Mouse (Mus musculus) hindbrain, embryonic 12.5 days (tissue): ENCODE data around the gene Ntng1. TPM values are rescaled to one million over a fixed set of nuclear protein-coding genes. Genes with fewer than 3 reads are reported as not detected.

ENCODE experiments used
- ATAC-seq: fragments of 200-750 bp; cut with Nextera tagmentation; 2 replicates; pipeline ENCODE4 v1.8.0; 2017; ENCODE audit warnings: moderate TSS enrichment; ENCODE audit not compliant: low FRiP score
- H3K27ac ChIP-seq: fragments of 300-500 bp; sonication (generic); 2 replicates; pipeline ENCODE4 v1.5.1; 2016; ENCODE audit warnings: mild to moderate bottlenecking
- H3K27me3 ChIP-seq: fragments of 300-500 bp; sonication (generic); 2 replicates; pipeline ENCODE4 v1.6.1; 2016; ENCODE audit warnings: mild to moderate bottlenecking
- H3K36me3 ChIP-seq: fragments of 300-500 bp; sonication (generic); 2 replicates; pipeline ENCODE4 v1.6.1; 2016; ENCODE audit warnings: mild to moderate bottlenecking
- H3K4me1 ChIP-seq: fragments of 300-500 bp; sonication (generic); 2 replicates; pipeline ENCODE4 v1.6.1; 2016
- H3K4me2 ChIP-seq: fragments of 300-500 bp; sonication (generic); replicated peaks from 2 replicates; pipeline ENCODE4 v1.6.1; 2016; ENCODE audit warnings: mild to moderate bottlenecking
- H3K4me3 ChIP-seq: fragments of 300-500 bp; sonication (generic); 2 replicates; pipeline ENCODE4 v1.5.1; 2016; ENCODE audit warnings: mild to moderate bottlenecking
- H3K9ac ChIP-seq: fragments of 300-500 bp; sonication (generic); 2 replicates; pipeline ENCODE4 v1.6.1; 2016; ENCODE audit warnings: mild to moderate bottlenecking, moderate library complexity
- H3K9me3 ChIP-seq: fragments of 300-500 bp; sonication (generic); replicated peaks from 2 replicates; pipeline ENCODE4 v1.6.1; 2016; ENCODE audit warnings: mild to moderate bottlenecking
- WGBS: fragments of 180-500 bp; shearing (Covaris S2); methylation state at CpG from one replicate; pipeline ENCODE4 v1.1.7; 2016; 5-methylcytosine and 5-hydroxymethylcytosine counted together
- polyA plus RNA-seq: library from polyadenylated mRNA; unstranded; fragments of >200 nt; fragmentation: Nextera tagmentation; extraction: Ambion mirVana; gene quantifications from 2 replicates; pipeline ENCODE4 v1.2.1, GENCODE M21; 2016

The Ntng1 gene
- polyA plus RNA-seq, 1 experiment from 2014 or later = 16.6 TPM

GRCm38 (mm10) chr3:110129607-110130006 lies 14.2 kb downstream of the Ntng1 start:
- Histone ChIP-seq H3K27me3 (no peaks in the 10 kb centered on the region), H3K4me3 (no peak overlapping the region), H3K4me1 (peaks cover 9% of the 10 kb centered on the region), H3K9me3 (no peaks in the 10 kb centered on the region), H3K27ac (no peak overlapping the region), H3K4me2 (no peak overlapping the region), H3K9ac (no peak overlapping the region), H3K36me3 (no peaks in the 10 kb centered on the region)
- ATAC-seq = no peak
- 65% methylated on average over 6 of the region's 6 CpGs for WGBS

DNA sequence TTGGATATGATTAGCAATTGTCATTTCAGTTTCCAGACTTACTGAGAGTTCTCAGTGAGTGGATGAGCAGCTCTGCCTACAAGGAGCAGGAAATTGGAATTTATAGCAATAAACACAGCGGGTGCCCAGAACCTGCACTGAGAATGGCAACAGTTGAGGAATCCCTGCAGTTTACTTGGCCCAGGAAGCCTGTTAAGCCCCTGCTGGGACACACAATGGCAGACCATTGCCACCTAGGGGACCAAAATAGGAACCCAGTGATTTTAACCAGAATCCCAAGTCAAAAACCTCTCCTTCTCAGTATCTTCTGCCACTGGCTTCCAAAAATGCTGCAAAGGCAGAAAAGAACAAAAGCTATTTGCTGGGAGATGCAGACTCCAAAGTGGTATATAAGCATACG lies 37.8 kb downstream of the Ntng1 start:
- WGBS = 37% methylated on average over 2 of the region's 2 CpGs

GRCm38 (mm10) chr3:110094407-110094806 lies 49.4 kb downstream of the Ntng1 start:
- ATAC-seq = no peak
- Histone ChIP-seq H3K27me3 (no peaks in the 10 kb centered on the region), H3K4me3 (no peak overlapping the region), H3K4me2 (no peak overlapping the region), H3K9me3 (no peaks in the 10 kb centered on the region), H3K9ac (no peak overlapping the region), H3K36me3 (no peaks in the 10 kb centered on the region), H3K4me1 (0 out of 2 replicates have a peak, but pooled peaks cover 3% of the 10 kb centered on the region), H3K27ac (no peak overlapping the region)
- 74% methylated on average over 2 of the region's 2 CpGs for WGBS

More for the DNA sequence above, 37.8 kb downstream of the Ntng1 start:
- H3K4me3 ChIP-seq = no peak overlapping the region
- no peak overlapping the region for H3K9ac ChIP-seq
- H3K9me3 ChIP-seq = no peaks in the 10 kb centered on the region
- no peak overlapping the region for H3K4me2 ChIP-seq
- no peaks in the 10 kb centered on the region for H3K27me3 ChIP-seq
- H3K36me3 ChIP-seq = no peaks in the 10 kb centered on the region
- no peak for ATAC-seq
- no peak overlapping the region for H3K27ac ChIP-seq
- H3K4me1 ChIP-seq = no peaks in the 10 kb centered on the region

- Histone ChIP-seq H3K27ac (no peak overlapping the region), H3K27me3 (no peaks in the 10 kb centered on the region), H3K4me3 (no peak overlapping the region), H3K9ac (no peak overlapping the region), H3K9me3 (no peaks in the 10 kb centered on the region), H3K4me2 (no peak overlapping the region), H3K4me1 (0 out of 2 replicates have a peak, but pooled peaks cover 3% of the 10 kb centered on the region), H3K36me3 (no peaks in the 10 kb centered on the region)
- no peak for ATAC-seq
- WGBS = 61% methylated on average over 3 of the region's 3 CpGs
Measured at GRCm38 (mm10) chr3:110094003-110094402, 49.8 kb downstream of the Ntng1 start.

DNA sequence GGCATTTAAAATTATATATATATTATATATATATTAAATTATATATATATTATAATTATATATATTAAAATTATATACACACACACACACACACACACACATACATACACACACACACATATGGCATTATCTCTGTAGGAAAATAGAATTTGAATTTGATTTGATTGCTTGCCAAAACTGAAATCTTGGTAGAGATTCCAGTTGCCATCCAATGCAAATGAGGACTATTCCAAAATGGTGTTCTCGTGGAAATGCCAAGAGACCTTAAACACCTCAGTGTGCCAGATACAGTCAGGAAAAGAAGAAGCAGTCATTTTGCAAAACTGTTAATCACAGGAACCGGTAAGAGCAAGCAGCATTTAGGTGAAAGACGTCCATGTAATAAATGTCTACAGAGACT lies 51.3 kb downstream of the Ntng1 start:
- ATAC-seq = no peak
- Histone ChIP-seq H3K4me2 (no peak overlapping the region), H3K27ac (no peak overlapping the region), H3K27me3 (no peaks in the 10 kb centered on the region), H3K36me3 (no peaks in the 10 kb centered on the region), H3K9ac (no peak overlapping the region), H3K4me1 (0 out of 2 replicates have a peak, but pooled peaks cover 3% of the 10 kb centered on the region), H3K9me3 (no peaks in the 10 kb centered on the region), H3K4me3 (no peak overlapping the region)
- 81% methylated on average over 3 of the region's 3 CpGs for WGBS

GRCm38 (mm10) chr3:110087189-110087588 lies 56.6 kb downstream of the Ntng1 start:
- no peaks in the 10 kb centered on the region for H3K4me1 ChIP-seq
- H3K9me3 ChIP-seq = no peaks in the 10 kb centered on the region
- WGBS = 91% methylated on average over 6 of the region's 6 CpGs
- no peak overlapping the region for H3K9ac ChIP-seq
- ATAC-seq = no peak
- H3K4me2 ChIP-seq = no peak overlapping the region
- H3K4me3 ChIP-seq = no peak overlapping the region
- H3K27ac ChIP-seq = no peak overlapping the region
- no peaks in the 10 kb centered on the region for H3K36me3 ChIP-seq
- H3K27me3 ChIP-seq = no peaks in the 10 kb centered on the region

GRCm38 (mm10) chr3:110085336-110085735 lies 58.5 kb downstream of the Ntng1 start:
- H3K9ac ChIP-seq = no peak overlapping the region
- WGBS = 58% methylated on average over 2 of the region's 2 CpGs
- no peaks in the 10 kb centered on the region for H3K4me1 ChIP-seq
- H3K36me3 ChIP-seq = no peaks in the 10 kb centered on the region
- ATAC-seq = no peak
- no peaks in the 10 kb centered on the region for H3K9me3 ChIP-seq
- H3K4me3 ChIP-seq = no peak overlapping the region
- no peak overlapping the region for H3K4me2 ChIP-seq
- no peaks in the 10 kb centered on the region for H3K27me3 ChIP-seq
- no peak overlapping the region for H3K27ac ChIP-seq

- Histone ChIP-seq H3K9me3 (no peaks in the 10 kb centered on the region), H3K9ac (no peak overlapping the region), H3K4me3 (no peak overlapping the region), H3K4me2 (no peak overlapping the region), H3K27ac (no peak overlapping the region), H3K36me3 (no peaks in the 10 kb centered on the region), H3K27me3 (no peaks in the 10 kb centered on the region), H3K4me1 (no peaks in the 10 kb centered on the region)
- WGBS = 85% methylated on average over 6 of the region's 6 CpGs
- no peak for ATAC-seq
Measured at GRCm38 (mm10) chr3:110064709-110065256, 79.0 kb downstream of the Ntng1 start.

DNA sequence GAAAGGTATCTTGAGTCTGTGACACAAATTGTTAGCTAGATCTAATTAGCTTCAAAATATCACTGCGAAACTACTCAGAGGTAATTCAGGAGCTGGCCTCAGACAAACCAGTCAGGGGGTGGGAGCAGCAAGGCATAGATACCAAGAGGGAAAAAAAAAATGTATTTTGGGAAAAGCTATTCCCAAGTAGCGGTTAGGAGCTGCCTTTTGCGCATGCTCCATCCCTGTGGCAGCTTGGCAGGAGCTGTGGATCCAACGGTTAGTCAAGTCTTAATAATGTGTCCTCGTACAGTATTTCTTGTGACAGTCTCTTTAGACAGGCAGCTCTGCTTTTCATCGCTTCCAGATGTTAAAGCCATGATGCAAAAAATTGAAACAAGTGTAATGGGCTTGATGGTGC lies 87.9 kb downstream of the Ntng1 start:
- H3K9me3 ChIP-seq = no peaks in the 10 kb centered on the region
- no peak overlapping the region for H3K4me2 ChIP-seq
- WGBS = 84% methylated on average over 6 of the region's 6 CpGs
- H3K9ac ChIP-seq = no peak overlapping the region
- no peaks in the 10 kb centered on the region for H3K27me3 ChIP-seq
- H3K4me1 ChIP-seq = no peaks in the 10 kb centered on the region
- ATAC-seq = no peak
- no peaks in the 10 kb centered on the region for H3K36me3 ChIP-seq
- no peak overlapping the region for H3K27ac ChIP-seq
- H3K4me3 ChIP-seq = no peak overlapping the region

- Histone ChIP-seq H3K36me3 (no peaks in the 10 kb centered on the region), H3K9ac (no peak overlapping the region), H3K4me3 (no peak overlapping the region), H3K27me3 (no peaks in the 10 kb centered on the region), H3K9me3 (no peaks in the 10 kb centered on the region), H3K4me1 (no peaks in the 10 kb centered on the region), H3K27ac (no peak overlapping the region), H3K4me2 (no peak overlapping the region)
- no peak for ATAC-seq
- 91% methylated on average over 6 of the region's 6 CpGs for WGBS
Measured at GRCm38 (mm10) chr3:110055433-110055832, 88.4 kb downstream of the Ntng1 start.

DNA sequence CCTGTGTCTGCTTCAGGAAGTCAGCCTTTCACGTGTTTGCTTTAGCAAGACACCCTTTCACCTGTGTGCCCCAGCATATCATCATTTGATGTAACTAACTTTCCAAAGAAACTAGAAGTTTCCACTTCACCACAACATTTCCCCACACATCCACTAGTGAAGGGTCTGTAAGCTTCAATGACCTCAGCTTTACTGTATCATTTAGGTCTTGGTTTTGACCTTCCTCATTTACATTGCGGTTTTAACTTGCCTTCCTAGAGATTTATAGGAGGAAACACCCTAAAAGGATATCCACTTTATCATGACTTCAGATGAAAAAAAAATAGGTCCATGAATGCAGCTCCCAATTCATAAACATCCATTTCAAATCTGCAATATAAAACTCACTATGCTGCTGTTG lies 89.7 kb downstream of the Ntng1 start:
- Histone ChIP-seq H3K9ac (no peak overlapping the region), H3K9me3 (no peaks in the 10 kb centered on the region), H3K27me3 (no peaks in the 10 kb centered on the region), H3K4me3 (no peak overlapping the region), H3K36me3 (no peaks in the 10 kb centered on the region), H3K4me2 (no peak overlapping the region), H3K4me1 (no peaks in the 10 kb centered on the region), H3K27ac (no peak overlapping the region)
- 93% methylated on average over 2 of the region's 2 CpGs for WGBS
- no peak for ATAC-seq

DNA sequence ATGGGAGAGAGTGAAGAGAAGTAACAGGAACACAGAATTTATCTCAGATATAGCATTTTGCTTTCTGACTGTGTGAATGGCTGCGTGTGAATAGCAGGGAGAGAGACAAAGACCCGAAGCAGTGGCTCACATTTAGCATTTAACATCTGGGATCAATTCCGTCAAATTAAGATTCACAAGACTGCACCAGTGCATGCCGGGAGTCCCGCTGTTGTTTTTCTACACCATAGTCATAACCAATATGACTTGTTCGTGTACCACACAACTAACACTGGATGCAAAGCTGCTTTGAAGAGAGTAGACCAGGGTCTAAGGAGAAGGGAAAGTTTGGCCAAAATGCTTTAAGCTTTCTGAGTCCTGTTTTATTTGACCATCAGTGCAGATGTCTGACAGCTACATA lies 95.7 kb downstream of the Ntng1 start:
- WGBS = 58% methylated on average over 6 of the region's 6 CpGs
- Histone ChIP-seq H3K27me3 (no peaks in the 10 kb centered on the region), H3K36me3 (no peaks in the 10 kb centered on the region), H3K4me1 (no peaks in the 10 kb centered on the region), H3K27ac (no peak overlapping the region), H3K9me3 (no peaks in the 10 kb centered on the region), H3K4me2 (no peak overlapping the region), H3K4me3 (no peak overlapping the region), H3K9ac (no peak overlapping the region)
- ATAC-seq = no peak

- H3K27me3 ChIP-seq = no peaks in the 10 kb centered on the region
- no peak overlapping the region for H3K27ac ChIP-seq
- H3K4me2 ChIP-seq = no peak overlapping the region
- no peak overlapping the region for H3K4me3 ChIP-seq
- no peaks in the 10 kb centered on the region for H3K36me3 ChIP-seq
- H3K9ac ChIP-seq = no peak overlapping the region
- H3K4me1 ChIP-seq = no peaks in the 10 kb centered on the region
- 99% methylated on average over 2 of the region's 2 CpGs for whole genome bisulfite sequencing
- H3K9me3 ChIP-seq = no peaks in the 10 kb centered on the region
- no peak for ATAC-seq
Measured at GRCm38 (mm10) chr3:110046750-110047149, 97.1 kb downstream of the Ntng1 start.
